Mouse (Mus musculus) T-helper 17 cell (primary cell): ENCODE results near the gene Dnaic2.

ENCODE experiments used
- in situ Hi-C, 2 experiments: fragments of 300-600 bp; cut with MboI, MseI; formaldehyde crosslinking; loops; 1 replicate in 1 of 2; 2 replicates in 1 of 2; pipeline ENCODE4 v1.15.1; 2025; ENCODE audit warnings: high pct_unique_total_duplicates in 2 of 2

The Dnaic2 gene

GRCm38 (mm10) chr11:114747564-114748138, 20.4 kb downstream of the Dnaic2 start:
- in situ Hi-C loops = loop anchor here in 1 of 2 experiments (5.0 kb wide), 1 partner anchor 165 kb away; no protein-coding TSS in a partner anchor

- in situ Hi-C loops = loop anchor here in 1 of 2 experiments (10.0 kb wide), 1 partner anchor 1620 kb away; no protein-coding TSS in a partner anchor
Measured at GRCm38 (mm10) chr11:114764820-114765818, 37.9 kb downstream of the Dnaic2 start, which contains the start of gene Kif19a. Kif19a (plus strand) TSS chr11:114765388.

- in situ Hi-C loops = loop anchor here in 1 of 2 experiments (10.0 kb wide), 1 partner anchor 1625 kb away; no protein-coding TSS in a partner anchor
Measured at GRCm38 (mm10) chr11:114769911-114770310, 42.7 kb downstream of the Dnaic2 start.

- in situ Hi-C loops = no loop called here
Measured at GRCm38 (mm10) chr11:114771896-114772295, 44.7 kb downstream of the Dnaic2 start.

GRCm38 (mm10) chr11:114780076-114780475, 52.9 kb downstream of the Dnaic2 start:
- in situ Hi-C loops = no loop called here

- in situ Hi-C loops = no loop called here
Measured at GRCm38 (mm10) chr11:114785892-114786291, 58.7 kb downstream of the Dnaic2 start.

- in situ Hi-C loops = no loop called here
Measured at GRCm38 (mm10) chr11:114786326-114786725, 59.1 kb downstream of the Dnaic2 start.

GRCm38 (mm10) chr11:114787611-114788010, 60.4 kb downstream of the Dnaic2 start:
- in situ Hi-C loops = no loop called here

GRCm38 (mm10) chr11:114789061-114789714, 62.0 kb downstream of the Dnaic2 start:
- in situ Hi-C loops = no loop called here

- in situ Hi-C loops = no loop called here
Measured at GRCm38 (mm10) chr11:114789716-114790115, 62.5 kb downstream of the Dnaic2 start.

GRCm38 (mm10) chr11:114790171-114790570, 63.0 kb downstream of the Dnaic2 start:
- in situ Hi-C loops = no loop called here

- in situ Hi-C loops = no loop called here
Measured at GRCm38 (mm10) chr11:114790841-114791240, 63.6 kb downstream of the Dnaic2 start.

- in situ Hi-C loops = no loop called here
Measured at GRCm38 (mm10) chr11:114791351-114791889, 64.2 kb downstream of the Dnaic2 start.

GRCm38 (mm10) chr11:114791891-114792411, 64.7 kb downstream of the Dnaic2 start:
- in situ Hi-C loops = no loop called here

- in situ Hi-C loops = no loop called here
Measured at GRCm38 (mm10) chr11:114792931-114793494, 65.8 kb downstream of the Dnaic2 start.

- in situ Hi-C loops = no loop called here
Measured at GRCm38 (mm10) chr11:114793868-114794545, 66.8 kb downstream of the Dnaic2 start.

GRCm38 (mm10) chr11:114794691-114795090, 67.5 kb downstream of the Dnaic2 start:
- in situ Hi-C loops = no loop called here

- in situ Hi-C loops = no loop called here
Measured at GRCm38 (mm10) chr11:114795231-114795746, 68.1 kb downstream of the Dnaic2 start.

GRCm38 (mm10) chr11:114795848-114796322, 68.7 kb downstream of the Dnaic2 start, which contains the start of gene Btbd17:
Btbd17 (minus strand) TSS chr11:114795945.
- in situ Hi-C loops = no loop called here

- in situ Hi-C loops = no loop called here
Measured at GRCm38 (mm10) chr11:114797176-114797575, 70.0 kb downstream of the Dnaic2 start.
